Mouse (Mus musculus) liver, embryonic 12.5 days (tissue): ENCODE results near the gene Kcnj1. TPM values are rescaled to one million over a fixed set of nuclear protein-coding genes. Genes with fewer than 3 reads are reported as not detected.

Source experiments
- ATAC-seq: fragments of 200-750 bp; cut with Nextera tagmentation; 2 replicates; pipeline ENCODE4 v1.8.0; 2017; ENCODE audit warnings: moderate number of reproducible peaks, mild to moderate bottlenecking, moderate library complexity
- H3K27ac ChIP-seq: fragments of 300-500 bp; sonication (generic); 2 replicates; pipeline ENCODE4 v1.5.1; 2016; ENCODE audit warnings: mild to moderate bottlenecking
- H3K27me3 ChIP-seq: fragments of 300-500 bp; sonication (generic); replicated peaks from 2 replicates; pipeline ENCODE4 v1.6.1; 2016; ENCODE audit warnings: mild to moderate bottlenecking, moderate library complexity
- H3K36me3 ChIP-seq: fragments of 300-500 bp; sonication (generic); 2 replicates; pipeline ENCODE4 v1.6.1; 2016; ENCODE audit warnings: mild to moderate bottlenecking, moderate library complexity
- H3K4me1 ChIP-seq: fragments of 300-500 bp; sonication (generic); 2 replicates; pipeline ENCODE4 v1.6.1; 2016
- H3K4me2 ChIP-seq: fragments of 300-500 bp; sonication (generic); 2 replicates; pipeline ENCODE4 v1.6.1; 2016; ENCODE audit warnings: mild to moderate bottlenecking, moderate library complexity
- H3K4me3 ChIP-seq: fragments of 300-500 bp; sonication (generic); 2 replicates; pipeline ENCODE4 v1.5.1; 2016; ENCODE audit warnings: mild to moderate bottlenecking, moderate library complexity
- H3K9ac ChIP-seq: fragments of 300-500 bp; sonication (generic); 2 replicates; pipeline ENCODE4 v1.6.1; 2016; ENCODE audit warnings: mild to moderate bottlenecking, moderate library complexity
- H3K9me3 ChIP-seq: fragments of 300-500 bp; sonication (generic); replicated peaks from 2 replicates; pipeline ENCODE4 v1.6.1; 2016; ENCODE audit warnings: mild to moderate bottlenecking, moderate library complexity
- WGBS: fragments of 180-500 bp; shearing (Covaris S2); methylation state at CpG from one replicate; pipeline ENCODE4 v1.1.7; 2016; ENCODE audit not compliant: insufficient replicate concordance; 5-methylcytosine and 5-hydroxymethylcytosine counted together
- polyA plus RNA-seq: library from polyadenylated mRNA; unstranded; fragments of >200 nt; fragmentation: Nextera tagmentation; extraction: Ambion mirVana; gene quantifications from 2 replicates; pipeline ENCODE4 v1.2.1, GENCODE M21; 2016

Gene Kcnj1
- polyA plus RNA-seq, result not detected in 2 replicates

DNA sequence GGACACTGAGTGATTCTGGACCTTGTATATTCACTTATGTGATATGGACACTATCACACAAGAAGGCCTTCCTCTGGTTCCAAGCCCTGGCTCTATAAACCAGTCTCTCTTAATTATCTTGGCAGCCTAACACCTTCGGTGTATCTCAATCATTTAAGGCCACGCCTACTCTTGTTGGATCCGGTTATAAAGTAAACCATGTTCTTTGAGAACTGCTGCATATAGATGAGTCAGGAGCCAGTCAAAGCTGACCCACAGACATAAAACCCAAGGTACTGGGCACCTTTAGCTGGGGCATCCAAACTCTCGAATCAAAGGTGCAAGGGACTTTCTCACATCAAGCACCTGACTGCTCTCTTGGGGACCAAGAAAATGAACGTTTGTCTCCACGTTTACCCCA, at the start of gene Kcnj1:
Gene Kcnj1 (plus strand): TSS at position 292 of the 400 bp plus-strand sequence.
- Histone ChIP-seq H3K4me3 (no peak within 1 kb of the TSS), H3K9me3 (no peaks in the 10 kb centered on the region), H3K4me1 (no peaks in the 10 kb centered on the region), H3K27me3 (no peaks in the 10 kb centered on the region), H3K4me2 (no peak within 1 kb of the TSS), H3K36me3 (no peaks in the 10 kb centered on the region), H3K27ac (no peak within 1 kb of the TSS), H3K9ac (no peak within 1 kb of the TSS)
- ATAC-seq, result no peak
- 66% methylated on average over 6 of the region's 6 CpGs for WGBS

GRCm38 (mm10) chr9:32323610-32324009, 48.7 kb upstream of the Kcnj1 start:
- no peak for ATAC-seq
- 59% methylated on average over 7 of the region's 7 CpGs for WGBS
- Histone ChIP-seq H3K9ac (no peak overlapping the region), H3K9me3 (no peaks in the 10 kb centered on the region), H3K4me3 (no peak overlapping the region), H3K4me1 (peaks cover 7% of the 10 kb centered on the region), H3K27ac (no peak overlapping the region), H3K36me3 (no peaks in the 10 kb centered on the region), H3K27me3 (no peaks in the 10 kb centered on the region), H3K4me2 (no peak overlapping the region)

GRCm38 (mm10) chr9:32328777-32329176, 43.5 kb upstream of the Kcnj1 start:
- WGBS, result 39% methylated on average over 4 of the region's 4 CpGs
- no peak overlapping the region; the same call in 1 of the 2 replicates for H3K4me2 ChIP-seq
- H3K27ac ChIP-seq, result no peak overlapping the region
- no peaks in the 10 kb centered on the region for H3K36me3 ChIP-seq
- H3K4me3 ChIP-seq, result no peak overlapping the region
- peak; percentile 71 for ATAC-seq
- no peaks in the 10 kb centered on the region for H3K9me3 ChIP-seq
- peaks cover 17% of the 10 kb centered on the region for H3K4me1 ChIP-seq
- H3K9ac ChIP-seq, result no peak overlapping the region
- no peaks in the 10 kb centered on the region for H3K27me3 ChIP-seq

- Histone ChIP-seq H3K4me1 (peaks cover 31% of the 10 kb centered on the region), H3K27ac (no peak overlapping the region), H3K9me3 (no peaks in the 10 kb centered on the region), H3K9ac (no peak overlapping the region), H3K4me2 (no peak overlapping the region), H3K36me3 (no peaks in the 10 kb centered on the region), H3K27me3 (no peaks in the 10 kb centered on the region), H3K4me3 (no peak overlapping the region)
- WGBS, result 62% methylated on average over 5 of the region's 5 CpGs
- no peak for ATAC-seq
Measured at GRCm38 (mm10) chr9:32331162-32331561, 41.1 kb upstream of the Kcnj1 start.

- H3K9me3 ChIP-seq, result no peaks in the 10 kb centered on the region
- peak; percentile 82 for ATAC-seq
- H3K9ac ChIP-seq, result no peak overlapping the region
- WGBS, result 61% methylated on average over 13 of the region's 13 CpGs
- no peak overlapping the region for H3K27ac ChIP-seq
- H3K27me3 ChIP-seq, result no peaks in the 10 kb centered on the region
- no peaks in the 10 kb centered on the region for H3K36me3 ChIP-seq
- no peak overlapping the region for H3K4me2 ChIP-seq
- peaks cover 26% of the 10 kb centered on the region for H3K4me1 ChIP-seq
- no peak overlapping the region for H3K4me3 ChIP-seq
Measured at GRCm38 (mm10) chr9:32335389-32336150, 36.7 kb upstream of the Kcnj1 start.

DNA sequence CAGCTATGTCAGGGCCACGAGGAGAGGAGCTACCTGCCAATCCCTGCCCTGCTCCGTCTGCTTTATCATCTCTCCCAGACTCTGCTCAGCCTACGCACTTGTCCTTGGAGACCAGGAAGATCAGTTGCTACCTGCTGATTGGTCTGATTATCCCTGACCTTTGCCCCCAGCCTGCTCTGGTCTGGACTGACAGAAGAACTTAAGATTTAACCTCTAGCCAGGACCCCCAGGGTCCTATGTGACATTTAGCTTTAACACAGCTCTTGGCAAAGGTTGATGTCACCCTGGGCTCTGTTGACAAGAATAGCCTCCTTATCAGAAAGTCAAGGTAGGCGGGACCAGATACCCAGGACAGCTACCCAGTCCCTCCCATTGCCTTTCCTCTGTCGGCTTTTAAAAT, 31.5 kb upstream of the Kcnj1 start:
- peak; percentile 63 for ATAC-seq
- Histone ChIP-seq H3K4me3 (no peak overlapping the region), H3K4me1 (peaks cover 50% of the 10 kb centered on the region), H3K27me3 (peaks cover 43% of the 10 kb centered on the region), H3K9ac (no peak overlapping the region), H3K36me3 (no peaks in the 10 kb centered on the region), H3K27ac (no peak overlapping the region), H3K9me3 (no peaks in the 10 kb centered on the region), H3K4me2 (peak overlapping the region; percentile 69)
- WGBS, result 5% methylated on average over 5 of the region's 5 CpGs

DNA sequence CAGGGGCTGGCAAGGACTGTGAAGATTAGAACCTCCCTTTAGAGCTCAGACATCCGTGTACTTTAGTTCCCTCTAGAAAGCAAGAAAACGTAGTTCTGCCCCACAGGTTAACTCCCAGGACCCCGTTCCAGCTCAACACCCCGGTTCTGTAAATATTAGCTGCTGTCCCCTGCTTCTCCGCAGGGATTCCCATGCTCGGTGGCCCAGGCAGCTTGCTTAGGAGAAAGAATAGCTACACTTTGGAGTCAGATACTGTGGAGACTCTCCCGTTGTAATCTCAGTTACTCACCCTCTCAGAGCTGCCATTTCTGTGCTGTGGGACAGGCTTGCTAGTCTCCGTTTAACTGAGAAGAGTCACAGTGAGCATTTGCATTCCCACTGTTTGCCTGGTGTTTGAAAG, 29.4 kb upstream of the Kcnj1 start:
- H3K4me3 ChIP-seq, result peak overlapping the region; percentile 48
- H3K4me2 ChIP-seq, result peak overlapping the region; percentile 69
- H3K27me3 ChIP-seq, result peaks cover 58% of the 10 kb centered on the region
- no peaks in the 10 kb centered on the region for H3K9me3 ChIP-seq
- H3K9ac ChIP-seq, result no peak overlapping the region
- H3K36me3 ChIP-seq, result no peaks in the 10 kb centered on the region
- peaks cover 41% of the 10 kb centered on the region for H3K4me1 ChIP-seq
- WGBS, result 26% methylated on average over 8 of the region's 8 CpGs
- H3K27ac ChIP-seq, result no peak overlapping the region
- no peak for ATAC-seq

DNA sequence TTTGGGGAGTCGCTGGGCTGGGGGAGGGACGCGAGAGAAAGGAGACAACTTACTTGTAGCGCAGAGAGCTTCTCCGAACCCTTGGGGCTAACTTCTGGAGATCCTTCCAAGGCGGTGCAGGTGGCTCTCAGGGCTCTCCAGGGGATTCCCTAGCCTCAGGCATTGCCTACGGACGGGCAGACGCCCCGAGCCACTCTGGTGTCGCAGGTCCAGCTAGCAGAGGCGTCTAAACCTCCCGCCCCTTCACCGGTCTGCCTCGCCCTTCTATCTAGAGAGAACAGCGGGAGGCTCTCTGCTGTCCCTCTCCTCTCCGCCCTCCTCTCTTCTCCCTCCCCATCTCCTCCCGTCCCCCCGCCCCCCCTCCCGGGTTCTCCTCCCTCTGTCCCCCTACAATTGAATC, 28.2 kb upstream of the Kcnj1 start, which contains the start of gene Kcnj5:
Gene Kcnj5 (minus strand): TSS at position 300 of the 400 bp plus-strand sequence.
- Histone ChIP-seq H3K4me2 (peak within 1 kb of the TSS; percentile 69), H3K36me3 (no peaks in the 10 kb centered on the region), H3K9ac (peak within 1 kb of the TSS; percentile 17; the same call in 1 of the 2 replicates), H3K27ac (no peak within 1 kb of the TSS), H3K4me1 (peaks cover 41% of the 10 kb centered on the region), H3K4me3 (peak within 1 kb of the TSS; percentile 48), H3K9me3 (no peaks in the 10 kb centered on the region), H3K27me3 (peaks cover 61% of the 10 kb centered on the region)
- WGBS, result 4% methylated on average over 20 of the region's 20 CpGs
- ATAC-seq, result peak; percentile 75

GRCm38 (mm10) chr9:32344489-32344888, 27.8 kb upstream of the Kcnj1 start:
- peaks cover 41% of the 10 kb centered on the region for H3K4me1 ChIP-seq
- 8% methylated on average over 19 of the region's 21 CpGs for WGBS

GRCm38 (mm10) chr9:32348096-32348495, 24.2 kb upstream of the Kcnj1 start:
- 66% methylated on average over 8 of the region's 8 CpGs for WGBS
- no peak for ATAC-seq
- no peak overlapping the region for H3K27ac ChIP-seq
- peaks cover 46% of the 10 kb centered on the region for H3K27me3 ChIP-seq
- no peak overlapping the region for H3K9ac ChIP-seq
- H3K4me2 ChIP-seq, result no peak overlapping the region
- no peaks in the 10 kb centered on the region for H3K36me3 ChIP-seq
- H3K4me1 ChIP-seq, result peaks cover 19% of the 10 kb centered on the region
- H3K4me3 ChIP-seq, result no peak overlapping the region
- no peaks in the 10 kb centered on the region for H3K9me3 ChIP-seq

More at GRCm38 (mm10) chr9:32344489-32344888, 27.8 kb upstream of the Kcnj1 start:
- H3K27ac ChIP-seq, result no peak overlapping the region
- H3K36me3 ChIP-seq, result no peaks in the 10 kb centered on the region
- peak overlapping the region; percentile 48 for H3K4me3 ChIP-seq
- peak overlapping the region; percentile 17; the same call in 1 of the 2 replicates for H3K9ac ChIP-seq
- H3K4me2 ChIP-seq, result peak overlapping the region; percentile 69
- ATAC-seq, result peak; percentile 4; the same call in 1 of the 2 replicates
- H3K9me3 ChIP-seq, result no peaks in the 10 kb centered on the region
- H3K27me3 ChIP-seq, result peaks cover 61% of the 10 kb centered on the region

DNA sequence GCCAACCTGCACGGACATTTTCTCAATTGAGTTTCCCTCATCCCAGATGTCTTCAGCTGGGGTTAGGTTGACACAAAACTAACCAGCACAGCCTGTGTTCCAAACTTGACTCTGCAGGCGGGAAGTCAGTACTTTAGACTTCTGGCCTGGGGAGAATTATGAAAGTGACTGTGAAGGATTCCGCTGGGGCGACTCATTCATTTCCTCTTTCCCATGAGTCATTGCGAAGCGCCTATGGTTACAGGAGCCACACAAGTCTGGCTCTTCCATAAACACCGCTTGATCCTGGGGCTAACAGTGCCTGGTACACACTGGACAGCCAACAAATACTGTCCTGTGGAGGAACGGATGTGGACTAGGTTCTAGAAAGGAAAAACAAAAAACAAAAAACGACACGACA, 22.9 kb upstream of the Kcnj1 start:
- H3K27ac ChIP-seq, result no peak overlapping the region
- ATAC-seq, result no peak
- H3K9me3 ChIP-seq, result no peaks in the 10 kb centered on the region
- no peaks in the 10 kb centered on the region for H3K36me3 ChIP-seq
- no peak overlapping the region for H3K4me3 ChIP-seq
- H3K27me3 ChIP-seq, result peaks cover 33% of the 10 kb centered on the region
- 59% methylated on average over 10 of the region's 10 CpGs for WGBS
- no peak overlapping the region for H3K4me2 ChIP-seq
- peaks cover 6% of the 10 kb centered on the region for H3K4me1 ChIP-seq
- H3K9ac ChIP-seq, result no peak overlapping the region

- no peak overlapping the region for H3K4me3 ChIP-seq
- no peak overlapping the region for H3K27ac ChIP-seq
- H3K9me3 ChIP-seq, result no peaks in the 10 kb centered on the region
- H3K9ac ChIP-seq, result no peak overlapping the region
- H3K27me3 ChIP-seq, result peaks cover 23% of the 10 kb centered on the region
- 3% methylated on average over 6 of the region's 6 CpGs for WGBS
- no peaks in the 10 kb centered on the region for H3K4me1 ChIP-seq
- ATAC-seq, result no peak
- H3K4me2 ChIP-seq, result no peak overlapping the region
- no peaks in the 10 kb centered on the region for H3K36me3 ChIP-seq
Measured at GRCm38 (mm10) chr9:32350332-32350731, 22.0 kb upstream of the Kcnj1 start.
